Mouse (Mus musculus): ENCODE data around the gene Adar. TPM values are rescaled to one million over a fixed set of nuclear protein-coding genes. Genes with fewer than 3 reads are reported as not detected.
A peak's percentile ranks its signal among the peaks of the same experiment; 100 is the strongest.

Adar gene
- polyA plus RNA-seq, 1 experiment from 2014 or later, result 10.9 TPM

DNA sequence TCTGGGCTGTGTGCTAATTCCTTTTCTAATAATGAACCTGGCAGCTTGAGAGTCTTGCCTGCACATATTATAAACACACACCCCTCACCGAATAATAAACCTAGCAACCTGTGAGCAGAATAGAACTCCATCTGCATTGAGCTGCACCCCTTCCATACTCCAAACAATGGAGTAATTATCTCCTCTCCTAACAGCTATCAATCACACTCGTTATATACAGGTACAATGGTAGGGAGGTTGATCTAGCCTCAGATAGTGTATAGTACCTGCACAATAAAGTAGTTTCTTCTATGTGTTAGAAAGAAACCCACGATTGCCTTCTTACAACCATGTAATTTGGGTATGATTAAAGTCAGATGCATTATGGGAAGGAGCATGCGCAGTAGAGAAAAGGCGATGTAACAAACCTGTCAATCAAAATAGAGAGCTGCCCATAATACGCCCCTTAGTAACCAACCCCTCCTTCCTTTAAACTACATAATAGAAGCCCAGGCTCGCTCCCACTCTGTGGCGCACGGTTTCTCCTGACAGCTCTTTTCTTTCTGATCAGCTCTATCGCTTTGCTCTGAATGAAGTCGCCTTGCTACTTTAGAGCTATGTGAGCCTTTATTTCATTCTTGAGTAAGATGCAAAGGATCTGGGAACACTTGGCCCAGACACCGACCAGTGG is 18.5 kb upstream of the Adar start:
- no peaks in the 10 kb centered on the region for H3K36me3 ChIP-seq (ENCODE audit: control insufficient read depth, insufficient read depth, low read length)
- no peak overlapping the region for H3K4me2 ChIP-seq (ENCODE audit: low read depth, low read length)
- H3K4me1 ChIP-seq (replicated peaks; ENCODE audit: control insufficient read depth, insufficient read depth, low read length), result no peaks in the 10 kb centered on the region
- 80% methylated on average over 12 of the region's 12 CpGs for WGBS
- H3K9ac ChIP-seq (ENCODE audit: low read length), result no peak overlapping the region
- H3K27me3 ChIP-seq (ENCODE audit: control insufficient read depth, insufficient read depth, low read depth, low read length), result no peaks in the 10 kb centered on the region
- no peak overlapping the region for H3K4me3 ChIP-seq (ENCODE audit: low read length)
- H3K9me3 ChIP-seq (ENCODE audit: control insufficient read depth, low read length), result no peaks in the 10 kb centered on the region
- no peak overlapping the region for H3K27ac ChIP-seq (ENCODE audit: low read length)
- no peak for ATAC-seq (ENCODE audit: low read depth)

DNA sequence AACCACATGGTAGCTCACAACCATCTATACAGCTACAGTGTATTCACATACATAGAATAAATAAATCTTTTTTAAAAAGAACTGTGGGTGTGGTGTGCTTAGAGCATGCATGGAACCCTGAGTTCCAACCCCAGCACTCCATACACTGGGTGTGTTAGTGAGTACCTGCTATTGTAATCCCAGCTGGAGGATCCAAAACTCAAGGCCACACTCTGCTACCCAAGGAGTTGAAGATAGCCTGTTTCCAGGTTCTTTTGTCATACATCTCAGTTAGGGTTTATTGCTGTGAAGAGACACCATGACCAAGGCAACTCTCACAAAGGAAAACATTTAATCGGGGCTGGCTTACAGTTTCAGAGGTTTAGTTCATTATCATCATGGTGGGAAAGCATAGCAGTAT is 15.9 kb upstream of the Adar start:
- Histone ChIP-seq H3K9ac (ENCODE audit: low read length) (no peak overlapping the region), H3K27ac (ENCODE audit: low read length) (no peak overlapping the region), H3K4me2 (ENCODE audit: low read depth, low read length) (no peak overlapping the region), H3K4me3 (ENCODE audit: low read length) (no peak overlapping the region), H3K36me3 (ENCODE audit: control insufficient read depth, insufficient read depth, low read length) (no peaks in the 10 kb centered on the region), H3K4me1 (replicated peaks; ENCODE audit: control insufficient read depth, insufficient read depth, low read length) (no peaks in the 10 kb centered on the region), H3K9me3 (ENCODE audit: control insufficient read depth, low read length) (no peaks in the 10 kb centered on the region), H3K27me3 (ENCODE audit: control insufficient read depth, insufficient read depth, low read depth, low read length) (no peaks in the 10 kb centered on the region)
- no peak for ATAC-seq (ENCODE audit: low read depth)
- WGBS, result 86% methylated on average over 1 of the region's 1 CpGs

DNA sequence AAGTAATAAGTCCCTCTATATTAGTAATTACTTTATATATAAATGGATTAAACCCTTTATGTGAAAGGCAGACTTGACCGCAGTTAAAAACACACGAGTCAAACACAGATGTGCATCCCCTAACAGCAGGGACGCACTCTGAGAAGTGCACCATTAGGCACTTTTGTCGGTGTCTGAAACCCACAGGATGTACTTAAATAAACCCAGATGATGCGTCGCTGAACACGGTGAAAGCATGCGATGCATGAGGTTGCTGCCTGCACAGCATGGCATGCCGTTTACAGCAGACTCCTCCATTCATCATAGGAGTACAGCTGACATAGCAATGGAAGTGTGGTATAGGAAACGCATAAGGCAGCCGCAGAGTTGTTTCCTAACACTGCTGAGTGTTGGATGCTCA is 14.4 kb upstream of the Adar start:
- Histone ChIP-seq H3K9me3 (ENCODE audit: control insufficient read depth, low read length) (no peaks in the 10 kb centered on the region), H3K4me2 (ENCODE audit: low read depth, low read length) (no peak overlapping the region), H3K27ac (ENCODE audit: low read length) (no peak overlapping the region), H3K36me3 (ENCODE audit: control insufficient read depth, insufficient read depth, low read length) (no peaks in the 10 kb centered on the region), H3K9ac (ENCODE audit: low read length) (no peak overlapping the region), H3K4me3 (ENCODE audit: low read length) (no peak overlapping the region), H3K27me3 (ENCODE audit: control insufficient read depth, insufficient read depth, low read depth, low read length) (no peaks in the 10 kb centered on the region), H3K4me1 (replicated peaks; ENCODE audit: control insufficient read depth, insufficient read depth, low read length) (no peaks in the 10 kb centered on the region)
- ATAC-seq (ENCODE audit: low read depth), result no peak
- 61% methylated on average over 11 of the region's 11 CpGs for WGBS

DNA sequence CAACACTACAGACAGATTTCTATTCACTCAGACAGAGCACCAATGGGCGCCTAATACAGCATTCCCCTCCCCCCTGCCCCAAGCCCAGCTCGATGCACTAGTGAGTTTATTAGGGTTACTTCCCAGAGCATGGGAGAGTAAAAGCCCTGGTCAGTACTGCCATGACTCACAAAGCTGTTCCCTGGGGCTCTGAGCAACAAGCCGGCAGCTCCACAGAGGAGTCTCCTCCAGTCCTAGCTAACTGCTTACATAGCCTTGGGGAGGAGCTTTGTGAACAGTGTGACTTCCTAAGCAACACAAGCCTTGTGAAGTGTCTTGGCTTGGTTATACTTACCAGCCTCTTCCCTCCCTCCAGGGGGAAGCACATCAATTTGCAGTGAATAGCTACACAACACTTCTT is 11.2 kb upstream of the Adar start:
- WGBS, result 35% methylated on average over 3 of the region's 3 CpGs
- no peaks in the 10 kb centered on the region for H3K9me3 ChIP-seq (ENCODE audit: control insufficient read depth, low read length)
- no peak for ATAC-seq (ENCODE audit: low read depth)

DNA sequence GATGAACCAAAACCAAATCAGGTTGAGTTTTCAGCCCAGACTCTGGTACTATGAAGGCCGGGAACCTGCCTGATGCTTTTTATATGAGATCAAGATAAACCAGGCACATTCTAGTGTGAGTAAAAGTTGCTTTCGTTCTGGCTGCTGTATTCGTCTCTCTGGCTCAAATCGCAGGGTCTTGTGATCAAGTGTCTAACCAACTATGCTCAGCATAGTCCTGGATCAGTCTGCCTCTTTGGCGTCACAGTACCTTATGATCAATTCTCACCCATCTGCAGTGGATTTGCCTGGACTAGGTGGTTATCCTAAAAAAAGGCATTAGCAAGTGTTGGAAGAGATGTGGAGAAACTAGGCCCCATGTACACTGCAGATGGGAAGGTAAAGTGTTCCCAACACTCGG is 10.8 kb upstream of the Adar start:
- no peaks in the 10 kb centered on the region for H3K27me3 ChIP-seq (ENCODE audit: control insufficient read depth, insufficient read depth, low read depth, low read length)
- ATAC-seq (ENCODE audit: low read depth), result no peak

More for the DNA sequence above, 11.2 kb upstream of the Adar start:
- Histone ChIP-seq H3K4me3 (ENCODE audit: low read length) (no peak overlapping the region), H3K27ac (ENCODE audit: low read length) (no peak overlapping the region), H3K9ac (ENCODE audit: low read length) (no peak overlapping the region), H3K4me1 (replicated peaks; ENCODE audit: control insufficient read depth, insufficient read depth, low read length) (no peaks in the 10 kb centered on the region), H3K36me3 (ENCODE audit: control insufficient read depth, insufficient read depth, low read length) (no peaks in the 10 kb centered on the region), H3K4me2 (ENCODE audit: low read depth, low read length) (no peak overlapping the region), H3K27me3 (ENCODE audit: control insufficient read depth, insufficient read depth, low read depth, low read length) (no peaks in the 10 kb centered on the region)

DNA sequence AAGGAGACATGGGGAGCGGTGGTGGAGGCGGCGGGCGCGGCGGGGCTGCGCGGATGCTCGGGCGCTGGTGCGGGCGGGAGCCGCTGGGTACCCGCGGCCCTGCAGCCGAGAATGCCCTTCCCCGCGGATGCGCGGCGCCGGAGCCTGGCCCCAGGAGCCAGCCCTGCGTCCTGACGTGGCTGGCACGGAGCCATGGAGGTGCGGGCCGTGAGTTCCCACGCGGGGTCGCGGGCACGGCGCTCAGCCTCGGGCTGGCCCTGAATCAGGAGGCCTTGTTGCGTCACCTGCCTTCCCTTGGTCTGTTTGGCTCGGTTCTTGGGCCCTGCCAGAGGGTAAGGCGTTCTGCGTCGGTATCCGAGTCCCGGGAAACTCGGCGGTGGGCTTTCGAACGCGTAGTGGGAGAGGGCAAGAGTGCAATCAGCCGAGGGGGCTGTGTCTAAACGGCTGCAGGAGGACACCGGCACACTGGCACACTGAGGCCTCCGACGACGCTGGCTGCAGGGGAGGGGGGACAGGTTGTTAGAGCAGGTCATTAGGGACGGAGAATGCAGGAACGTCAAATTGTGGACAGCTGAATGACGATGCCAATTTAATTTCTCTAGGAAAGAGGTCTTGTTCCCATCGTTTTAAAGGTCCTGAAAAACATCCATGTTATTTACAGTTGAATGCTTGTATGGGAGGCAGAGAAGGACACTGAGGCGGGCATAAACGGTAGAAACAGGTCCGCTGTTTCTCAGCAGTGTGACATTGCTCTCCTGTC is 565 bp downstream of the Adar start:
- H3K27me3 ChIP-seq (ENCODE audit: control insufficient read depth, insufficient read depth, low read depth, low read length), result no peaks in the 10 kb centered on the region
- peak overlapping the region; percentile 86 for H3K4me3 ChIP-seq (ENCODE audit: low read length)
- ATAC-seq (ENCODE audit: low read depth), result peak; percentile 74
- no peak overlapping the region for H3K27ac ChIP-seq (ENCODE audit: low read length)
- WGBS, result 1% methylated on average over 57 of the region's 59 CpGs
- peak overlapping the region; percentile 81 for H3K9ac ChIP-seq (ENCODE audit: low read length)
- H3K9me3 ChIP-seq (ENCODE audit: control insufficient read depth, low read length), result no peaks in the 10 kb centered on the region
- no peaks in the 10 kb centered on the region for H3K36me3 ChIP-seq (ENCODE audit: control insufficient read depth, insufficient read depth, low read length)
- peaks cover 3% of the 10 kb centered on the region for H3K4me1 ChIP-seq (replicated peaks; ENCODE audit: control insufficient read depth, insufficient read depth, low read length)
- H3K4me2 ChIP-seq (ENCODE audit: low read depth, low read length), result peak overlapping the region; percentile 95

More for the DNA sequence above, 10.8 kb upstream of the Adar start:
- Histone ChIP-seq H3K9ac (ENCODE audit: low read length) (no peak overlapping the region), H3K4me2 (ENCODE audit: low read depth, low read length) (no peak overlapping the region), H3K27ac (ENCODE audit: low read length) (no peak overlapping the region), H3K9me3 (ENCODE audit: control insufficient read depth, low read length) (no peaks in the 10 kb centered on the region), H3K4me3 (ENCODE audit: low read length) (no peak overlapping the region), H3K4me1 (replicated peaks; ENCODE audit: control insufficient read depth, insufficient read depth, low read length) (no peaks in the 10 kb centered on the region), H3K36me3 (ENCODE audit: control insufficient read depth, insufficient read depth, low read length) (no peaks in the 10 kb centered on the region)
- WGBS, result 74% methylated on average over 6 of the region's 6 CpGs

DNA sequence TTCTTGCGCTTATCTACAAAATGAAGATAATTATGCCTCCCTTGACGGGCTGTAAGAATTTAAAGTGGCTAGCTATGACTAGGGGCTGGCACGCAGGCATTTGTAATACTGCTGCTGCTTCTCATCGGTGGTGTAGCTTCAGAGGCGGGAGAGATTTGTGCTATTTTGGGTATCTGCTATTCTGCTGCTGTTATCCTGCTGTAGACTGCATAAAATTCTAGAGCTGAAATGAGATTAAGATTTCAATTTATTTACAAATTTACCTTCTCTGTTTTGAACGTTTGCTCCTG is 1.1 kb downstream of the Adar start:
- WGBS, result 35% methylated on average over 6 of the region's 6 CpGs
- H3K4me2 ChIP-seq (ENCODE audit: low read depth, low read length), result peak overlapping the region; percentile 95
- peak overlapping the region; percentile 81; the same call in 1 of the 2 replicates for H3K9ac ChIP-seq (ENCODE audit: low read length)
- H3K4me3 ChIP-seq (ENCODE audit: low read length), result peak overlapping the region; percentile 86
- ATAC-seq (ENCODE audit: low read depth), result no peak
- peaks cover 3% of the 10 kb centered on the region for H3K4me1 ChIP-seq (replicated peaks; ENCODE audit: control insufficient read depth, insufficient read depth, low read length)
- no peaks in the 10 kb centered on the region for H3K36me3 ChIP-seq (ENCODE audit: control insufficient read depth, insufficient read depth, low read length)
- no peak overlapping the region for H3K27ac ChIP-seq (ENCODE audit: low read length)
- H3K27me3 ChIP-seq (ENCODE audit: control insufficient read depth, insufficient read depth, low read depth, low read length), result no peaks in the 10 kb centered on the region
- H3K9me3 ChIP-seq (ENCODE audit: control insufficient read depth, low read length), result no peaks in the 10 kb centered on the region

DNA sequence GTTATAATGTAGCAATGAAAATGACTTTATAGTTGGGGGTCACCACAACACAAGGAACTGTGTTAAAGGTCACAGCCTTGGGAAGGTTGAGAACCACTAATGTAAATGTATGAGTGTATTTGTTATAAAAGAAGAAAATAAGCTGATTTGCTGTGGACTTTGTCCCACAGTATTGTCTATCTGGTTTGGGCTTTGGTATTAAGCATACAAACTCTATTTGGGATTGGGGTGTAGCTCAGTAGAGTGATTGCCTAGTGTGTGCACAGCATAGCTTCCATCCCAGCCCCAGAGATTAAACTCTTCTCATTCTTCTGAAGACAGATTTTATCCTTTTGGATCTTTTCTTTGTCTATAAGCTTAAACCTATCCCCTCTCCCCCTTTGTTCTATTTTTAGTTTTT is 7.2 kb downstream of the Adar start:
- Histone ChIP-seq H3K27me3 (ENCODE audit: control insufficient read depth, insufficient read depth, low read depth, low read length) (no peaks in the 10 kb centered on the region), H3K9me3 (ENCODE audit: control insufficient read depth, low read length) (no peaks in the 10 kb centered on the region), H3K9ac (ENCODE audit: low read length) (no peak overlapping the region), H3K4me1 (replicated peaks; ENCODE audit: control insufficient read depth, insufficient read depth, low read length) (no peaks in the 10 kb centered on the region), H3K4me2 (ENCODE audit: low read depth, low read length) (no peak overlapping the region), H3K36me3 (ENCODE audit: control insufficient read depth, insufficient read depth, low read length) (no peaks in the 10 kb centered on the region), H3K27ac (ENCODE audit: low read length) (no peak overlapping the region), H3K4me3 (ENCODE audit: low read length) (no peak overlapping the region)
- no peak for ATAC-seq (ENCODE audit: low read depth)

DNA sequence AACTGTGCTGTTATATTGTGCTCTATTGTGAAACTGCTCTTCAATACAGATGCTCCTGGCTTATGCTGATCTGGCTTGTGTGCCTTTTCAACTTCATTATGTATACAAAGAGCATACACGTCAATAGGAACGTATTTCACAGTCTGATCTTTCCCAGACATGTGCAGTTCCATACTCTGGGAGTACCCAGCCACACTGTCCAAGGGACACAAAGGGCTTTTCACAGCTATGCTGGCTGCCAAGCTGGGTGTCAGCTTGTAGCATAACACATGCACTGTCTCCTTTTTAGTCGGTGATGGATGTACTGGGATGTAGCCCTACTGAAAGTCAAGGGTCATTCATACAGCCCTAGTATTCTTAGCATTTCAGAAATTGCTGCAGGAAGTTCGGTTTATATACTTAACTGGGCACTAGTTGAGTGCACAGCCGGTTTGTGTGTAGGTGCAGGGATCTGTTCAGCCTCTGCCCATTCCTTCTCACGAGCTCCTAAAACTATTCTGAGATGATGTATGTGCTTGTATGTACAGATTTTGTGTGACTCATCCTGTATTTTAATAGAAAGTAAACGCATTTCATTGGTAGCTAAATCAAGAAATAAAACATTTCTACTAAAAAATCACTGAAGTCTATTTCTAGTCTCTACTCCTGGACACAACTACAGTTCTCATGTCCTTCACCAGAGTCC is 8.7 kb downstream of the Adar start:
- no peaks in the 10 kb centered on the region for H3K36me3 ChIP-seq (ENCODE audit: control insufficient read depth, insufficient read depth, low read length)
- H3K4me3 ChIP-seq (ENCODE audit: low read length), result no peak overlapping the region
- no peaks in the 10 kb centered on the region for H3K4me1 ChIP-seq (replicated peaks; ENCODE audit: control insufficient read depth, insufficient read depth, low read length)
- no peaks in the 10 kb centered on the region for H3K9me3 ChIP-seq (ENCODE audit: control insufficient read depth, low read length)
- no peaks in the 10 kb centered on the region for H3K27me3 ChIP-seq (ENCODE audit: control insufficient read depth, insufficient read depth, low read depth, low read length)
- no peak overlapping the region for H3K27ac ChIP-seq (ENCODE audit: low read length)
- WGBS, result 51% methylated on average over 7 of the region's 7 CpGs
- no peak overlapping the region for H3K9ac ChIP-seq (ENCODE audit: low read length)
- peak; percentile 34; the same call in 1 of the 2 replicates for ATAC-seq (ENCODE audit: low read depth)
- H3K4me2 ChIP-seq (ENCODE audit: low read depth, low read length), result no peak overlapping the region

All from lung, embryonic 16.5 days (tissue).